ENCODE assay signal across 22 mouse cellular contexts in the genomic region with DNA sequence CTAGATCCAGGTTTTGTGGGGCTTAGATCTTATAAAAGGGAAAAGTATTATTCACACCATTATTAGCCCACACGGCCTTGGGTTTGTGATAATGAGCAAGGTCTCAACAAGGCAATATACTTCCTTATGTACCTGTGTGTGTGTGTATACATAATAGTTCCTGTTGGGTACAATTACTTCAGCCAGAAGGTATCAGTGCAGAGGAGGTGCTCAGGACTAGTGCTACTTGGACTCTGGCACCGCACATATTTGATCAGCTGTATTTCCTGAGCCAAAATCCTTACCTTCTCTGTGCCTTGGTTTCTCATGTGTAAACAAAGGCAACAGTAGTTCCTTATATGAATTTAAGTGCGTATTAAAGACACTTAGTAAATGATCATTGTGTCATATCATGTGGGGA. TPM values are rescaled to one million over a fixed set of nuclear protein-coding genes. Genes with fewer than 3 reads are reported as not detected.
DNase-seq lines count a peak whose midpoint lies in the region; ATAC-seq and TF ChIP-seq lines count a peak whose summit lies in the region.
"Had no signal": no experiment of that assay in that cellular context is flagged by ENCODE, and none has a peak within 500 bp of the region (broad histone marks: within the 10 kb centered on the region; RNA-seq: fewer than 3 reads in every experiment).

No protein-coding gene starts in this region.

- 82% methylated on average over 3 of the region's 3 CpGs for WGBS in intestine, embryonic 16.5 days
- 82% methylated on average over 3 of the region's 3 CpGs for WGBS in intestine, embryonic 15.5 days
- WGBS in intestine, postnatal 0 days, result 61% methylated on average over 3 of the region's 3 CpGs
- 81% methylated on average over 3 of the region's 3 CpGs for WGBS in stomach, embryonic 16.5 days
- WGBS in stomach, postnatal 0 days, result 72% methylated on average over 3 of the region's 3 CpGs

- TF ChIP-seq CTCF in intestine, postnatal 0 days (IDR thresholded peaks at IDR 0.05; ENCODE audit: low read depth), result no peak
- no peak for TF ChIP-seq CTCF in stomach, postnatal 0 days (IDR thresholded peaks at IDR 0.05; ENCODE audit: low read depth)
- no peak for TF ChIP-seq CTCF in gastrocnemius, adult 2 months (IDR thresholded peaks at IDR 0.05)

- no peak overlapping the region for H3K9ac ChIP-seq in intestine, embryonic 16.5 days (ENCODE audit: low read depth, low read length)
- no peak overlapping the region for H3K9ac ChIP-seq in intestine, embryonic 15.5 days
- H3K9ac ChIP-seq in intestine, postnatal 0 days (ENCODE audit: low read depth, low read length), result no peak overlapping the region
- no peak overlapping the region for H3K9ac ChIP-seq in stomach, embryonic 16.5 days (ENCODE audit: low read length)
- H3K9ac ChIP-seq in stomach, postnatal 0 days (ENCODE audit: low read length), result no peak overlapping the region

- H3K4me3 ChIP-seq in intestine, embryonic 16.5 days (ENCODE audit: low read length), result no peak overlapping the region
- H3K4me3 ChIP-seq in intestine, embryonic 15.5 days (replicated peaks), result no peak overlapping the region
- no peak overlapping the region for H3K4me3 ChIP-seq in intestine, postnatal 0 days (ENCODE audit: low read depth, low read length)
- no peak overlapping the region for H3K4me3 ChIP-seq in stomach, embryonic 16.5 days (replicated peaks; ENCODE audit: low read length)
- H3K4me3 ChIP-seq in stomach, postnatal 0 days (ENCODE audit: low read depth, low read length), result no peak overlapping the region
- no peak overlapping the region for H3K4me3 ChIP-seq in gastrocnemius, adult 2 months

- peak; percentile 67; the same call in 1 of the 2 replicates for ATAC-seq in intestine, embryonic 16.5 days
- no peak for ATAC-seq in intestine, embryonic 15.5 days
- ATAC-seq in intestine, postnatal 0 days, result peak; percentile 80
- ATAC-seq in stomach, embryonic 16.5 days (ENCODE audit: insufficient read depth, low FRiP score), result peak; percentile 56; the same call in 1 of the 2 replicates
- peak; percentile 93 for ATAC-seq in stomach, postnatal 0 days (ENCODE audit: low FRiP score, low TSS enrichment)
- ATAC-seq: activated CD4-positive, CD25-positive, alpha-beta regulatory T cell, adult 4 months; CD4-positive, CD25-positive, alpha-beta regulatory T cell, adult 4 months; Patski had no signal

- H3K9me3 ChIP-seq in intestine, embryonic 16.5 days (ENCODE audit: control insufficient read depth, low read length), result no peaks in the 10 kb centered on the region
- no peaks in the 10 kb centered on the region for H3K9me3 ChIP-seq in intestine, embryonic 15.5 days
- H3K9me3 ChIP-seq in intestine, postnatal 0 days (ENCODE audit: control insufficient read depth), result no peaks in the 10 kb centered on the region
- H3K9me3 ChIP-seq in stomach, embryonic 16.5 days (replicated peaks; ENCODE audit: control insufficient read depth, low read length), result no peaks in the 10 kb centered on the region
- no peaks in the 10 kb centered on the region for H3K9me3 ChIP-seq in stomach, postnatal 0 days (ENCODE audit: control insufficient read depth, low read length)

- intact Hi-C loops in gastrocnemius, adult 2 months (cut with DNase I), result no loop called here

- no peak overlapping the region for H3K27ac ChIP-seq in intestine, embryonic 16.5 days (ENCODE audit: low read length)
- no peak overlapping the region for H3K27ac ChIP-seq in intestine, embryonic 15.5 days
- no peak overlapping the region for H3K27ac ChIP-seq in intestine, postnatal 0 days (ENCODE audit: low read depth, low read length)
- no peak overlapping the region for H3K27ac ChIP-seq in stomach, embryonic 16.5 days (ENCODE audit: low read length)
- H3K27ac ChIP-seq in stomach, postnatal 0 days (replicated peaks), result no peak overlapping the region
- H3K27ac ChIP-seq in gastrocnemius, adult 2 months, result no peak overlapping the region

- H3K27me3 ChIP-seq in intestine, embryonic 16.5 days (replicated peaks; ENCODE audit: control insufficient read depth, insufficient read depth, low read length), result no peaks in the 10 kb centered on the region
- H3K27me3 ChIP-seq in intestine, embryonic 15.5 days (replicated peaks), result no peaks in the 10 kb centered on the region
- H3K27me3 ChIP-seq in intestine, postnatal 0 days (replicated peaks; ENCODE audit: control insufficient read depth, insufficient read depth, low read length), result no peaks in the 10 kb centered on the region
- no peaks in the 10 kb centered on the region for H3K27me3 ChIP-seq in stomach, embryonic 16.5 days (ENCODE audit: control insufficient read depth, insufficient read depth, low read length)
- H3K27me3 ChIP-seq in stomach, postnatal 0 days (ENCODE audit: control insufficient read depth, insufficient read depth, low read length), result no peaks in the 10 kb centered on the region
- H3K27me3 ChIP-seq: CH12.LX had no signal

- no peaks in the 10 kb centered on the region for H3K36me3 ChIP-seq in intestine, embryonic 16.5 days (ENCODE audit: control insufficient read depth, insufficient read depth, low read length)
- H3K36me3 ChIP-seq in intestine, embryonic 15.5 days, result no peaks in the 10 kb centered on the region
- H3K36me3 ChIP-seq in intestine, postnatal 0 days (ENCODE audit: control insufficient read depth, insufficient read depth), result no peaks in the 10 kb centered on the region
- no peaks in the 10 kb centered on the region for H3K36me3 ChIP-seq in stomach, embryonic 16.5 days (ENCODE audit: control insufficient read depth, insufficient read depth, low read length)
- no peaks in the 10 kb centered on the region for H3K36me3 ChIP-seq in stomach, postnatal 0 days (ENCODE audit: control insufficient read depth, insufficient read depth, low read length)
- H3K36me3 ChIP-seq: G1E had no signal

- TF ChIP-seq EP300 in stomach, postnatal 0 days (optimal IDR thresholded peaks at IDR 0.05), result no peak

- H3K4me2 ChIP-seq in intestine, embryonic 16.5 days (ENCODE audit: low read depth, low read length), result no peak overlapping the region
- no peak overlapping the region for H3K4me2 ChIP-seq in intestine, embryonic 15.5 days (replicated peaks)
- H3K4me2 ChIP-seq in intestine, postnatal 0 days (replicated peaks; ENCODE audit: low read depth), result no peak overlapping the region
- H3K4me2 ChIP-seq in stomach, embryonic 16.5 days (ENCODE audit: low read depth, low read length), result no peak overlapping the region
- no peak overlapping the region for H3K4me2 ChIP-seq in stomach, postnatal 0 days (replicated peaks; ENCODE audit: low read depth)

- no peak for DNase-seq in stomach, postnatal 0 days (ENCODE audit: low spot score)
- no peak for DNase-seq in gastrocnemius, adult 2 months
- DNase-seq in layer of hippocampus, postnatal 10 days (ENCODE audit: low spot score in 2 of 2), result no peak
- DNase-seq in cerebellum, postnatal 4 days (ENCODE audit: low spot score in 2 of 2), result no peak
- DNase-seq: adrenal gland, adult 2 months; adrenal gland, adult 8-10 months; adrenal gland, postnatal 10 days; adrenal gland, postnatal 14 days; adrenal gland, postnatal 25 days; adrenal gland, postnatal 36 days; B cell, adult 2 months; cerebellum, adult 11 months; cerebellum, adult 11-12 months had no signal

- H3K4me1 ChIP-seq in intestine, embryonic 16.5 days (ENCODE audit: control insufficient read depth, insufficient read depth, low read length), result peaks cover 3% of the 10 kb centered on the region; the same call in 1 of the 2 replicates
- H3K4me1 ChIP-seq in intestine, embryonic 15.5 days (replicated peaks), result no peaks in the 10 kb centered on the region
- 0 out of 2 replicates have a peak, but pooled peaks cover 3% of the 10 kb centered on the region for H3K4me1 ChIP-seq in intestine, postnatal 0 days (replicated peaks; ENCODE audit: control insufficient read depth, insufficient read depth, low read length)
- H3K4me1 ChIP-seq in stomach, embryonic 16.5 days (ENCODE audit: control insufficient read depth, insufficient read depth, low read length), result 0 out of 2 replicates have a peak, but pooled peaks cover 2% of the 10 kb centered on the region
- H3K4me1 ChIP-seq in stomach, postnatal 0 days (replicated peaks; ENCODE audit: control insufficient read depth, insufficient read depth), result no peaks in the 10 kb centered on the region

RNA-seq across cellular contexts. Expression of gene Prelid3b, which starts 49.3 kb away (rescaled TPM):
- polyA plus RNA-seq in intestine, embryonic 16.5 days (2015; fragmentation: Nextera tagmentation; extraction: Ambion mirVana), result 119 and 134 TPM in 2 replicates
- polyA plus RNA-seq in intestine, embryonic 15.5 days (2015; fragmentation: Nextera tagmentation; extraction: Ambion mirVana), result 125 and 127 TPM in 2 replicates
- polyA plus RNA-seq in intestine, postnatal 0 days (2015; fragmentation: Nextera tagmentation; extraction: Ambion mirVana), result 108 and 109 TPM in 2 replicates
- 118 and 122 TPM in 2 replicates for polyA plus RNA-seq in stomach, embryonic 16.5 days (2015; fragmentation: Nextera tagmentation; extraction: Ambion mirVana)
- polyA plus RNA-seq in stomach, postnatal 0 days (2015; fragmentation: Nextera tagmentation; extraction: Ambion mirVana), result 131 and 132 TPM in 2 replicates
- 10 to 100 TPM; 38.7 to 56.3 TPM for total RNA-seq in gastrocnemius, adult 2 months (2021)
- 10 to 100 TPM; 43.4 to 48.0 TPM for total RNA-seq in layer of hippocampus, postnatal 10 days (2021)

RNA-seq across cellular contexts. Expression of gene Atp5e, which starts 58.2 kb away (rescaled TPM):
- 775 and 798 TPM in 2 replicates for polyA plus RNA-seq in intestine, embryonic 16.5 days (2015; fragmentation: Nextera tagmentation; extraction: Ambion mirVana)
- polyA plus RNA-seq in intestine, embryonic 15.5 days (2015; fragmentation: Nextera tagmentation; extraction: Ambion mirVana), result 746 and 850 TPM in 2 replicates
- polyA plus RNA-seq in intestine, postnatal 0 days (2015; fragmentation: Nextera tagmentation; extraction: Ambion mirVana), result 1,035 and 1,046 TPM in 2 replicates
- 624 and 803 TPM in 2 replicates for polyA plus RNA-seq in stomach, embryonic 16.5 days (2015; fragmentation: Nextera tagmentation; extraction: Ambion mirVana)
- 759 and 851 TPM in 2 replicates for polyA plus RNA-seq in stomach, postnatal 0 days (2015; fragmentation: Nextera tagmentation; extraction: Ambion mirVana)
- total RNA-seq in gastrocnemius, adult 2 months (2021), result 1,000 to 10,000 TPM; 1,018 to 1,329 TPM
- 100 to 1,000 TPM; 332 to 389 TPM for total RNA-seq in layer of hippocampus, postnatal 10 days (2021)
